Mouse (Mus musculus) thymus, adult 2 months (tissue): ENCODE data around the gene Smtn.

ENCODE experiments used
- CTCF ChIP-seq: fragments of 200-500 bp; IDR thresholded peaks from 2 replicates; pipeline ENCODE4 v1.5.1; 2012; ENCODE audit warnings: mild to moderate bottlenecking, control low read depth, low read length, moderate library complexity, borderline replicate concordance; ENCODE audit not compliant: control insufficient read depth, poor library complexity, insufficient read depth; ENCODE audit errors: extremely low read depth
- POLR2A ChIP-seq: fragments of 200-500 bp; IDR thresholded peaks from 2 replicates; pipeline ENCODE4 v1.6.1; 2012; ENCODE audit warnings: mild to moderate bottlenecking, low read length, control low read depth, moderate library complexity; ENCODE audit not compliant: control insufficient read depth, poor library complexity, insufficient read depth; ENCODE audit errors: extremely low read depth

DNA sequence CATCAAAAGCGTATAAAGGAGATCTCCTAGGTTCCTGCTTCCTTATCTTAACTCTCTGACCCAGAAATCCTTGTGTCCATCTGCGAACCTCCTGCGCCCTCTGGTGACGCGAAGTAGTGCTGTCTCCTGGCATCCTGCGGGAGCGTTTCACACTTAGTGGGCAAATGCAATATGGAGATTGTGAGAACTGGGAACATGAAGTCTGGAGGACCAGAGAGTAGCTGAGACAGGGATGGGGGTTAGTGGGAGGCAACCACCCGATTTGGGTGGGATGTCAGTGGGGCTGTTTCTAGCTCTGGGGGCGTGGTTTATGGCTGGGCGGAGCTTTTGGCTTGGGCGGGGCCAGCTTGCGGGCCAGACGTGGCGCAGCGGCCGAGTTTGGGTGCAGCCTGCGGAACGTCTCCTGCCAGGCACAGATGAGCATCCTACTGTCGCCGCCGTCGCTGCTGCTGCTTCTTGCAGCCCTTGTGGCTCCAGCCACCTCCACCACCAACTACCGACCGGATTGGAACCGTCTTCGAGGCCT is 25.8 kb downstream of the Smtn start, which contains the start of gene Selenom:
- TF ChIP-seq POLR2A (no peak), CTCF (peak; percentile 78; the same call in 1 of the 2 replicates)
